Mouse (Mus musculus) small intestine, adult 2 months (tissue): Measurements from ENCODE around the gene Rev3l.

Experiments used
- CTCF ChIP-seq: fragments of 200-500 bp; IDR thresholded peaks from 2 replicates; pipeline ENCODE4 v1.5.1; 2012; ENCODE audit warnings: low read depth, mild to moderate bottlenecking, control low read depth, inconsistent platforms, low read length, moderate library complexity, mixed read lengths; ENCODE audit not compliant: insufficient replicate concordance, insufficient read length; ENCODE audit errors: extremely low read depth
- POLR2A ChIP-seq: fragments of 200-500 bp; IDR thresholded peaks from 2 replicates; pipeline ENCODE4 v1.6.1; 2012; ENCODE audit warnings: low read depth, mild to moderate bottlenecking, control low read depth, inconsistent platforms, low read length, moderate library complexity

DNA sequence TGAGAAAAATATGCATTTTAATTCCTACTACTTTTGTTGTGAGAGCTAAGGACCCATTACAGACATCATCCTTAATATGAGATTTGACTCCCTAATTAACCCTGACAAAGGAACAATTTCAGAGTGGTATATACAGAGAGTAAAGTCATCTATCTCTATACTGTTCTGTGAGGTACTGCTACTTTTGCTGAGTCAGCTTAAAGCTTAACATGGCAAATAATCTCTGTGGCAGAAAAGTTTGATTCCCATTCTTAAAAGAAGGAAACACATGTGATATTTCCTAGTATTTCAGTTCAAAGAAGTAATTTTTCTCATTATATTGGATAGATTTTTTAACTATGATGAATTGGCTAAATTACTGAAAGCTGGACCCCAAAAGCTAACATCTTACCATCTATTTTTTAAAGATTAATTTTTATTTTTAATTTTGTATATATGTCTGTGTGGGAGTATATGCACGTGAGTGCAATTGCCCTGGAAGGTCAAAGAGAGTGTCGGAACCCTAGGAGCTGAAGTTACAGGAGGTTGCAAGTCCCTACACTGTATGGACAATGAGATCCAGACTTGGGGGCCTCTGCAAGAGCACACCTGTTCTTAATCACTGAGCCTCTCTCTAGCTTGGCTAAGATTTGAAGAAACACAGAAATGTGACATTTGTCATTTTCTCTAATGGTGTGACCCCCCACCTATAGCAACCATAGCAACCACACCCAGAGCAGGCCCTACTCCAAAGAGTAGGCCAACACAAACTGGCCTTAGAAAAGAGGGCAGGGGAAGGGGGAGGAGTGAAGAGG, 24.0 kb upstream of the Rev3l start:
- TF ChIP-seq CTCF, result no peak
- no peak for TF ChIP-seq POLR2A
